Mouse (Mus musculus) kidney, postnatal 0 days (tissue): Measurements from ENCODE around the gene Wnt10a. TPM values are rescaled to one million over a fixed set of nuclear protein-coding genes. Genes with fewer than 3 reads are reported as not detected.

ENCODE experiments used
- ATAC-seq: fragments of 200-750 bp; cut with Nextera tagmentation; replicated peaks from 2 replicates; pipeline ENCODE4 v1.8.0; 2017; ENCODE audit warnings: low read depth, moderate number of reproducible peaks, moderate TSS enrichment, moderate library complexity; ENCODE audit not compliant: low FRiP score
- DNase-seq: peaks from one replicate; pipeline ENCODE4 v3.0.0-alpha.2; 2016; ENCODE audit warnings: low spot score
- H3K27ac ChIP-seq: fragments of 300-500 bp; sonication (generic); 2 replicates; pipeline ENCODE4 v1.5.1; 2014; ENCODE audit warnings: mild to moderate bottlenecking
- H3K27me3 ChIP-seq: fragments of 300-500 bp; sonication (generic); 2 replicates; pipeline ENCODE4 v1.6.1; 2014; ENCODE audit warnings: low read length, mixed read lengths; ENCODE audit not compliant: insufficient read depth
- H3K36me3 ChIP-seq: fragments of 300-500 bp; sonication (generic); 2 replicates; pipeline ENCODE4 v1.6.1; 2014; ENCODE audit warnings: low read length, mixed read lengths; ENCODE audit not compliant: insufficient read depth
- H3K4me1 ChIP-seq: fragments of 300-500 bp; sonication (generic); replicated peaks from 2 replicates; pipeline ENCODE4 v1.6.1; 2014; ENCODE audit warnings: antibody characterized with exemption, low read length, mixed read lengths; ENCODE audit not compliant: insufficient read depth
- H3K4me2 ChIP-seq: fragments of 300-500 bp; sonication (generic); 2 replicates; pipeline ENCODE4 v1.6.1; 2014; ENCODE audit warnings: mild to moderate bottlenecking, low read length, moderate library complexity, mixed read lengths
- H3K4me3 ChIP-seq: fragments of 300-500 bp; sonication (generic); replicated peaks from 2 replicates; pipeline ENCODE4 v1.5.1; 2014; ENCODE audit warnings: low read depth, low read length
- H3K9ac ChIP-seq: fragments of 300-500 bp; sonication (generic); 2 replicates; pipeline ENCODE4 v1.6.1; 2014; ENCODE audit warnings: low read depth, low read length
- H3K9me3 ChIP-seq: fragments of 300-500 bp; sonication (generic); replicated peaks from 2 replicates; pipeline ENCODE4 v1.6.1; 2016; ENCODE audit warnings: low read length, inconsistent platforms, mixed read lengths
- CTCF ChIP-seq: IDR thresholded peaks from 2 replicates; pipeline ENCODE4 v1.5.1; 2016; ENCODE audit warnings: antibody characterized with exemption, low read depth, mild to moderate bottlenecking, moderate library complexity
- WGBS: fragments of 180-500 bp; shearing (Covaris S2); extraction: QIAGEN DNeasy Blood & Tissue Kit; methylation state at CpG from one replicate; pipeline ENCODE4 v1.1.7; 2014; 5-methylcytosine and 5-hydroxymethylcytosine counted together
- polyA plus RNA-seq: library from polyadenylated mRNA; unstranded; fragments of >200 nt; fragmentation: Nextera tagmentation; extraction: Ambion mirVana; gene quantifications from 2 replicates; pipeline ENCODE4 v1.2.1, GENCODE M21; 2015

Gene Wnt10a
- polyA plus RNA-seq, 1 experiment from 2014 or later: 0.91 TPM

- 0% methylated on average over 25 of the region's 26 CpGs for WGBS
- ATAC-seq (no peak), DNase-seq (no peak)
- Histone ChIP-seq H3K36me3 (no peaks in the 10 kb centered on the region), H3K4me2 (peak overlapping the region; percentile 89), H3K9ac (0 out of 2 replicates have a peak overlapping the region, but pooled peaks have one; percentile 31), H3K27ac (no peak overlapping the region), H3K9me3 (no peaks in the 10 kb centered on the region), H3K4me3 (peak overlapping the region; percentile 44), H3K27me3 (peaks cover 40% of the 10 kb centered on the region), H3K4me1 (peaks cover 19% of the 10 kb centered on the region)
- no peak for TF ChIP-seq CTCF
Observed at GRCm38 (mm10) chr1:74771467-74771844, 19.9 kb upstream of the Wnt10a start.

GRCm38 (mm10) chr1:74771845-74771930, 19.6 kb upstream of the Wnt10a start, which contains the start of gene Wnt6:
Gene Wnt6 (plus strand): TSS chr1:74771892.
- ATAC-seq: no peak
- 0 out of 2 replicates have a peak within 1 kb of the TSS, but pooled peaks have one; percentile 31 for H3K9ac ChIP-seq

DNA sequence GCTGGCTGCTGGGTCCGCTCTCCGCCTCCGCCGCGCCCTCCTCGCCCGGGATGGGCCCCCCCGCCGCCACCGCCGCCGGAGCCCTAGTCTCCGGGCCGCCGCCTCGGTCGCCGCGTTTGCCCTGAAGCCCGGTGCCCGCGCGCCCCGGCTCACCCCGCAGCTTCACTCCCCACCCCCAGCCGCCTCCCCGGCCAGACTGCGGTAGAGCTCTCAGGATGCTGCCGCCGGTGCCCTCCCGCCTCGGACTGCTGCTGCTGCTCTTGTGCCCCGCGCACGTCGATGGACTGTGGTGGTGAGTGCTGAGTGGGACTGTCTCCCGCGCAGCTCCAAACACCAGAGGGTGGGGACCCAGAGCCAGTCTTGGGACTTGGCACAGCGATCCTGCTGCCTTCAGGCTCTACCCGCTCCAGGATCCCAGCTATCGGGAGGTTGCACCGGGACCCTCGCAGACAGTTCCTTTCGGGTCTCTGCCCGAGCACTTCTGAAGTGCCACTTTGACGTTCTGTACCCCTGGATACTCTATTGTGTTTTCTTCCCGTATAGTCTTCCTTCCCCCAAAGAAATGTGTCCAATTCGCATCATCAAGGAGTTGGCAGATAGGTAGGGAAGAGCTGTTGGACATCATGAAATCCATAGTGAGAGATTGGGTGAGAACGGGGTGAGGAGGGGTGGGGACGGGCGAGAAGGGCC, 19.2 kb upstream of the Wnt10a start:
- 1% methylated on average over 38 of the region's 51 CpGs for WGBS
- Histone ChIP-seq H3K27me3 (peaks cover 40% of the 10 kb centered on the region), H3K4me2 (peak overlapping the region; percentile 89), H3K4me3 (peak overlapping the region; percentile 44), H3K27ac (no peak overlapping the region), H3K9me3 (no peaks in the 10 kb centered on the region), H3K36me3 (no peaks in the 10 kb centered on the region), H3K9ac (0 out of 2 replicates have a peak overlapping the region, but pooled peaks have one; percentile 31), H3K4me1 (peaks cover 19% of the 10 kb centered on the region)
- no peak for DNase-seq
- TF ChIP-seq CTCF: no peak
- ATAC-seq: no peak

More at GRCm38 (mm10) chr1:74771845-74771930, 19.6 kb upstream of the Wnt10a start, which contains the start of gene Wnt6:
- DNase-seq: no peak
- TF ChIP-seq CTCF: no peak
- H3K4me1 ChIP-seq: peaks cover 19% of the 10 kb centered on the region
- peaks cover 40% of the 10 kb centered on the region for H3K27me3 ChIP-seq
- WGBS: 0% methylated on average over 4 of the region's 8 CpGs
- H3K4me3 ChIP-seq: peak within 1 kb of the TSS; percentile 44
- peak within 1 kb of the TSS; percentile 89 for H3K4me2 ChIP-seq
- H3K27ac ChIP-seq: no peak within 1 kb of the TSS
- H3K36me3 ChIP-seq: no peaks in the 10 kb centered on the region
- H3K9me3 ChIP-seq: no peaks in the 10 kb centered on the region

- H3K4me3 ChIP-seq: peak overlapping the region; percentile 44; the same call in 1 of the 2 replicates
- DNase-seq (peak; percentile 97), ATAC-seq (peak; percentile 82)
- under 1% methylated on average over 15 of the region's 15 CpGs for WGBS
- no peak for TF ChIP-seq CTCF
- H3K9me3 ChIP-seq: no peaks in the 10 kb centered on the region
- H3K4me2 ChIP-seq: peak overlapping the region; percentile 89
- H3K27ac ChIP-seq: no peak overlapping the region
- H3K36me3 ChIP-seq: no peaks in the 10 kb centered on the region
- no peak overlapping the region for H3K9ac ChIP-seq
- H3K4me1 ChIP-seq: peaks cover 19% of the 10 kb centered on the region
- peaks cover 40% of the 10 kb centered on the region for H3K27me3 ChIP-seq
Observed at GRCm38 (mm10) chr1:74773136-74773535, 18.2 kb upstream of the Wnt10a start.

DNA sequence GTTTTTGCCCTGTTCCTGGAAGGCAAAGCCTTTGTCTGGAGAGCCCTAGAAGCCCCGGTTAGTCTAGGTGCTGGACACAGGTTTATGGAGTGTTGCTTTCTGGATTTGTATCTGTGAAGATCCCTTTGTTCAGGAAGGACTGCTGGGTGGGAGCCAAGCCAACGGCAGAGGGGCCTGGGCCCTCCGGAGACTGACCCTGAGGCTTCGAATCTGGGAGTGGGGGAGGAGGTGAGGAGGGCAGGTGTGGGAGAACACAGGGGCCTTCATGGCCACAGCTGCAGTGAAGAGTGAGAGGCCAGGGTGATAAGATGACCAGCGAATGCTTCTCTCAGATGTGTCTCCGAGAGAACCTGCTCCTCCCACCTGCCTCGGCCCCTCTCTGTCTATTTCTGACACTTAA, 17.3 kb upstream of the Wnt10a start:
- TF ChIP-seq CTCF: no peak
- DNase-seq: no peak
- Histone ChIP-seq H3K4me2 (no peak overlapping the region), H3K36me3 (no peaks in the 10 kb centered on the region), H3K9me3 (no peaks in the 10 kb centered on the region), H3K4me3 (no peak overlapping the region), H3K4me1 (peaks cover 19% of the 10 kb centered on the region), H3K27ac (no peak overlapping the region), H3K9ac (no peak overlapping the region), H3K27me3 (peaks cover 35% of the 10 kb centered on the region)
- no peak for ATAC-seq
- 14% methylated on average over 7 of the region's 7 CpGs for WGBS

GRCm38 (mm10) chr1:74775816-74776215, 15.5 kb upstream of the Wnt10a start:
- H3K27me3 ChIP-seq: peaks cover 27% of the 10 kb centered on the region
- WGBS: 22% methylated on average over 5 of the region's 5 CpGs
- no peak overlapping the region for H3K4me3 ChIP-seq
- peaks cover 17% of the 10 kb centered on the region for H3K4me1 ChIP-seq
- TF ChIP-seq CTCF: peak; percentile 52
- H3K27ac ChIP-seq: no peak overlapping the region
- H3K9ac ChIP-seq: no peak overlapping the region
- no peaks in the 10 kb centered on the region for H3K36me3 ChIP-seq
- ATAC-seq: no peak
- no peak overlapping the region for H3K4me2 ChIP-seq
- no peaks in the 10 kb centered on the region for H3K9me3 ChIP-seq
- no peak for DNase-seq
